Mouse (Mus musculus): Measurements from ENCODE around the gene Mylk. TPM values are rescaled to one million over a fixed set of nuclear protein-coding genes. Genes with fewer than 3 reads are reported as not detected.

The Mylk gene
- polyA plus RNA-seq, 1 experiment from 2014 or later = 3.9 TPM

GRCm38 (mm10) chr16:34904876-34905275 is 159.9 kb downstream of the Mylk start:
- Histone ChIP-seq H3K27ac (ENCODE audit: low read depth, low read length) (no peak overlapping the region), H3K9me3 (ENCODE audit: control insufficient read depth, low read length) (no peaks in the 10 kb centered on the region), H3K36me3 (ENCODE audit: control insufficient read depth, insufficient read depth, low read length) (no peaks in the 10 kb centered on the region), H3K4me2 (ENCODE audit: low read depth, low read length, severe bottlenecking) (no peak overlapping the region), H3K4me1 (replicated peaks; ENCODE audit: control insufficient read depth, insufficient read depth, low read length) (no peaks in the 10 kb centered on the region; the same call in 1 of the 2 replicates), H3K27me3 (ENCODE audit: control insufficient read depth, insufficient read depth, low read length) (no peaks in the 10 kb centered on the region), H3K9ac (ENCODE audit: low read length) (no peak overlapping the region), H3K4me3 (ENCODE audit: low read depth, low read length) (no peak overlapping the region)
- WGBS = 95% methylated on average over 4 of the region's 4 CpGs
- ATAC-seq (replicated peaks; ENCODE audit: low FRiP score) (no peak), DNase-seq (ENCODE audit: low spot score) (no peak)

DNA sequence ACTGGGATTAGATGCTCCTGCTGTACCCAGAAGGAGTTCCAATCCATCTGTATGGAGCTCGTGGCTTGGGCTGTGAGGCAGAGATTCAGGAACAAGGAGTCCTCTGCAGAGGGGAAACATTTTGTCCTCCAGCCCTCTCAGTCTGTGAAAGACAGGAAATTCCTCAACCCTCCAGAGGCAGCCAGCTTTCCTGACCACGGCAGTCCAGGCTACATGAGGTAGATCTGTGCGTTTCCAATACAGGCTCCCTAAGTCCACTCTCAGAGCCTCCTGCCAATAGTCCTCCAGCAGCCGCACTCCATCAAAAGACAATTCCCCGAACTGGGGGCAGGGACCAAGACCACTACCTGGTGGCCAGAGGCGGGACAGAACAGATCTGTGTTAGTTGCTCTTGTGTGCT is 164.4 kb downstream of the Mylk start:
- DNase-seq (ENCODE audit: low spot score) = no peak
- Histone ChIP-seq H3K4me3 (ENCODE audit: low read depth, low read length) (no peak overlapping the region), H3K36me3 (ENCODE audit: control insufficient read depth, insufficient read depth, low read length) (no peaks in the 10 kb centered on the region), H3K9me3 (ENCODE audit: control insufficient read depth, low read length) (no peaks in the 10 kb centered on the region), H3K9ac (ENCODE audit: low read length) (no peak overlapping the region), H3K27ac (ENCODE audit: low read depth, low read length) (no peak overlapping the region), H3K27me3 (ENCODE audit: control insufficient read depth, insufficient read depth, low read length) (no peaks in the 10 kb centered on the region), H3K4me1 (replicated peaks; ENCODE audit: control insufficient read depth, insufficient read depth, low read length) (no peaks in the 10 kb centered on the region), H3K4me2 (ENCODE audit: low read depth, low read length, severe bottlenecking) (no peak overlapping the region)
- no peak for ATAC-seq (replicated peaks; ENCODE audit: low FRiP score)
- 84% methylated on average over 6 of the region's 6 CpGs for WGBS

DNA sequence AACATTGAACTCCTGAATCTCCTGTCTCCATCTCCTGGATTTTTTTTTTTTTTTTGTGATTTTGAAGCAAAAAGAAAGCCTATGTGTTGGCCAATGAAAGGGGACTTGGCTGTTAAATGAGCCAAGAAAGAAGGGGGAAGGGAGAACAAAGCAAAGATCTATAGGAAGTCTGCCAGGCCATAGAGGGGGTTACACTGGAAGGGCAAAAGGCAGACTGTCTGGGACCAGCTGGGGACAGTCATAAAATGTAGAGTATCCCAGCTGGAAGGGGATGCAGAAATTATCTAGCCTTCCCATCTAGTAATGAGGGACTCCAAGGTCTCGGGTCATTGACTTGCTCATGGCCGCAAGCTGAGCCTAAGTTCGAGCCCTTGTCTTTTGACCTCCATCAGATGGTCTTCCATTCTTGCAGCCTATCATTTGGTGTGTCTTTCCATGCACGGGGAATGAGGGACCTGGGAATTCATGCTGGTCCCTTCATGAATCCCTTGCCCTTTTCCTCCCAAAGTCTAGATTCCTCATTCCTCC is 172.4 kb downstream of the Mylk start:
- H3K9me3 ChIP-seq (ENCODE audit: control insufficient read depth, low read length) = no peaks in the 10 kb centered on the region
- no peaks in the 10 kb centered on the region for H3K27me3 ChIP-seq (ENCODE audit: control insufficient read depth, insufficient read depth, low read length)
- no peaks in the 10 kb centered on the region for H3K36me3 ChIP-seq (ENCODE audit: control insufficient read depth, insufficient read depth, low read length)
- no peak overlapping the region for H3K4me2 ChIP-seq (ENCODE audit: low read depth, low read length, severe bottlenecking)
- H3K27ac ChIP-seq (ENCODE audit: low read depth, low read length) = no peak overlapping the region
- H3K4me1 ChIP-seq (replicated peaks; ENCODE audit: control insufficient read depth, insufficient read depth, low read length) = no peaks in the 10 kb centered on the region
- DNase-seq (ENCODE audit: low spot score) (no peak), ATAC-seq (replicated peaks; ENCODE audit: low FRiP score) (no peak)
- no peak overlapping the region for H3K9ac ChIP-seq (ENCODE audit: low read length)
- H3K4me3 ChIP-seq (ENCODE audit: low read depth, low read length) = no peak overlapping the region
- WGBS = 88% methylated on average over 4 of the region's 4 CpGs

GRCm38 (mm10) chr16:34920182-34920581 is 175.2 kb downstream of the Mylk start:
- ATAC-seq (replicated peaks; ENCODE audit: low FRiP score) (peak; percentile 44; the same call in 1 of the 2 replicates), DNase-seq (ENCODE audit: low spot score) (peak; percentile 74)
- no peak overlapping the region for H3K9ac ChIP-seq (ENCODE audit: low read length)
- no peaks in the 10 kb centered on the region for H3K27me3 ChIP-seq (ENCODE audit: control insufficient read depth, insufficient read depth, low read length)
- no peak overlapping the region for H3K27ac ChIP-seq (ENCODE audit: low read depth, low read length)
- WGBS = 16% methylated on average over 6 of the region's 6 CpGs
- no peak overlapping the region for H3K4me3 ChIP-seq (ENCODE audit: low read depth, low read length)
- H3K9me3 ChIP-seq (ENCODE audit: control insufficient read depth, low read length) = no peaks in the 10 kb centered on the region
- no peak overlapping the region for H3K4me2 ChIP-seq (ENCODE audit: low read depth, low read length, severe bottlenecking)
- H3K4me1 ChIP-seq (replicated peaks; ENCODE audit: control insufficient read depth, insufficient read depth, low read length) = no peaks in the 10 kb centered on the region
- H3K36me3 ChIP-seq (ENCODE audit: control insufficient read depth, insufficient read depth, low read length) = no peaks in the 10 kb centered on the region

DNA sequence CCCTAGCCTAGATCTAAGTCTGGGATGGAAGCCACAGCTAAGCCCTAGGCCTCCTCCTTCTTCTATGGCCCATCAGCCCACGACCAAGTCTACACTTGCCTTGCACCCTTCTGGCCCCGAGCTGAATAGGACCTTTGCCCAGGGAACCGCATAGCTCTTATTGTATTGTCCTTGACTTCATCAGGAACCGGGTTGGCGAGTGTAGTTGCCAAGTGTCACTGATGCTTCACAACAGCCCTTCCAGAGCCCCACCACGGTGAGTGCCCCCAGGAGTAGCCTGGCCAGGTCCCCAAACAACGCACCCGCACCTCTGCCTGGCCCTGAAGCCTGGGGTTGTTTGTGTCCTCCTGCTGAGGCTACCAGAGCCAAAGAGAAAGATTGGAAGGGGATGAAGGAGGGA is 175.9 kb downstream of the Mylk start:
- Histone ChIP-seq H3K27ac (ENCODE audit: low read depth, low read length) (no peak overlapping the region), H3K4me3 (ENCODE audit: low read depth, low read length) (no peak overlapping the region), H3K4me2 (ENCODE audit: low read depth, low read length, severe bottlenecking) (no peak overlapping the region), H3K36me3 (ENCODE audit: control insufficient read depth, insufficient read depth, low read length) (no peaks in the 10 kb centered on the region), H3K27me3 (ENCODE audit: control insufficient read depth, insufficient read depth, low read length) (no peaks in the 10 kb centered on the region), H3K9me3 (ENCODE audit: control insufficient read depth, low read length) (no peaks in the 10 kb centered on the region), H3K9ac (ENCODE audit: low read length) (no peak overlapping the region), H3K4me1 (replicated peaks; ENCODE audit: control insufficient read depth, insufficient read depth, low read length) (no peaks in the 10 kb centered on the region)
- no peak for DNase-seq (ENCODE audit: low spot score)
- 76% methylated on average over 8 of the region's 8 CpGs for WGBS
- ATAC-seq (replicated peaks; ENCODE audit: low FRiP score) = no peak

GRCm38 (mm10) chr16:34921319-34921718 is 176.3 kb downstream of the Mylk start:
- no peaks in the 10 kb centered on the region for H3K4me1 ChIP-seq (replicated peaks; ENCODE audit: control insufficient read depth, insufficient read depth, low read length)
- no peak overlapping the region for H3K4me3 ChIP-seq (ENCODE audit: low read depth, low read length)
- no peak overlapping the region for H3K9ac ChIP-seq (ENCODE audit: low read length)
- H3K4me2 ChIP-seq (ENCODE audit: low read depth, low read length, severe bottlenecking) = no peak overlapping the region
- 72% methylated on average over 10 of the region's 10 CpGs for WGBS
- no peaks in the 10 kb centered on the region for H3K9me3 ChIP-seq (ENCODE audit: control insufficient read depth, low read length)
- H3K36me3 ChIP-seq (ENCODE audit: control insufficient read depth, insufficient read depth, low read length) = no peaks in the 10 kb centered on the region
- ATAC-seq (replicated peaks; ENCODE audit: low FRiP score) (no peak), DNase-seq (ENCODE audit: low spot score) (no peak)
- H3K27me3 ChIP-seq (ENCODE audit: control insufficient read depth, insufficient read depth, low read length) = no peaks in the 10 kb centered on the region
- H3K27ac ChIP-seq (ENCODE audit: low read depth, low read length) = no peak overlapping the region

DNA sequence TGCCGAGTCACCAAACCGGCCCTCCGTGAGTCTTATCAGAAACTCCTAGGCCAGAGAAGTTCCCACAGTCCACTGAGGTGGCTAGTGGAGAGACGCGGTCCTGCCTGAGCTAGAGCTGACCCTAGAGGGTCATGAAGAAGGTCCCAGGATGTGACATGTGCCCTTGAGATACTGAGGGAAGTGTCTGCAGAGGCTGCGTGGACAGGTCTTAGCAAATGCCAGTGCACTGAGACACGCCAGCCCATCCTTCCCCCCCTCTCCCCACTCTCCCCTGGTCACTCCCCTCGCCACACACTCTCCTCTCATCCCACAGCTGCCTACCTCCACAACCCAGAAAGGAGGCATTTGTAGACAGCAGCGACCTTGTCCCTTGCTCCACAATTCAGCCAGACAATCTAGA is 178.6 kb downstream of the Mylk start:
- DNase-seq (ENCODE audit: low spot score) (no peak), ATAC-seq (replicated peaks; ENCODE audit: low FRiP score) (no peak)
- Histone ChIP-seq H3K4me2 (ENCODE audit: low read depth, low read length, severe bottlenecking) (no peak overlapping the region), H3K36me3 (ENCODE audit: control insufficient read depth, insufficient read depth, low read length) (no peaks in the 10 kb centered on the region), H3K9ac (ENCODE audit: low read length) (no peak overlapping the region), H3K4me3 (ENCODE audit: low read depth, low read length) (no peak overlapping the region), H3K9me3 (ENCODE audit: control insufficient read depth, low read length) (no peaks in the 10 kb centered on the region), H3K27me3 (ENCODE audit: control insufficient read depth, insufficient read depth, low read length) (no peaks in the 10 kb centered on the region), H3K27ac (ENCODE audit: low read depth, low read length) (no peak overlapping the region), H3K4me1 (replicated peaks; ENCODE audit: control insufficient read depth, insufficient read depth, low read length) (no peaks in the 10 kb centered on the region)
- WGBS = 85% methylated on average over 9 of the region's 9 CpGs

DNA sequence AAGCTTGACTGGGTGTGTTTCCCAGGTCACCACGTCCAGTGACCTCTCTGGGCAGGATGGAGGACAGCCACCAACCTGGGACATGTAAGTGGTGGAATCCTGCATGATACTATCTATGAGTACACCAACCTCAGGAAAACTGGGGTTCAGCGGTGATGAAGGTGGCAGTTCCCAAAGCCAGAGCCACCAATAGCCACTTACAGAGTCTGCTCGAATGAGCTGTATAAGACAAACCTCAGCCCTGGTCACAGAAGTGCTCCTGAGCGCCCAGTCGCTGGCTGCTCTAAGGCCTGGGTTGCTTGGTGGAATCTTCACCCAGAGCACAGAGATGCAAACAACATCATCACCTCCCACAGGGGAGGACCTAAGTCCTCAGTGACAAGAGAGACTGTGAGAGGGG is 179.3 kb downstream of the Mylk start:
- Histone ChIP-seq H3K4me3 (ENCODE audit: low read depth, low read length) (no peak overlapping the region), H3K36me3 (ENCODE audit: control insufficient read depth, insufficient read depth, low read length) (no peaks in the 10 kb centered on the region), H3K9me3 (ENCODE audit: control insufficient read depth, low read length) (no peaks in the 10 kb centered on the region), H3K4me1 (replicated peaks; ENCODE audit: control insufficient read depth, insufficient read depth, low read length) (no peaks in the 10 kb centered on the region), H3K4me2 (ENCODE audit: low read depth, low read length, severe bottlenecking) (no peak overlapping the region), H3K9ac (ENCODE audit: low read length) (no peak overlapping the region), H3K27ac (ENCODE audit: low read depth, low read length) (no peak overlapping the region), H3K27me3 (ENCODE audit: control insufficient read depth, insufficient read depth, low read length) (no peaks in the 10 kb centered on the region)
- WGBS = 75% methylated on average over 5 of the region's 5 CpGs
- DNase-seq (ENCODE audit: low spot score) = no peak
- ATAC-seq (replicated peaks; ENCODE audit: low FRiP score) = no peak

GRCm38 (mm10) chr16:34924937-34925618 is 180.1 kb downstream of the Mylk start:
- no peaks in the 10 kb centered on the region for H3K9me3 ChIP-seq (ENCODE audit: control insufficient read depth, low read length)
- no peaks in the 10 kb centered on the region for H3K27me3 ChIP-seq (ENCODE audit: control insufficient read depth, insufficient read depth, low read length)
- no peak overlapping the region for H3K27ac ChIP-seq (ENCODE audit: low read depth, low read length)
- no peak overlapping the region for H3K4me2 ChIP-seq (ENCODE audit: low read depth, low read length, severe bottlenecking)
- H3K4me1 ChIP-seq (replicated peaks; ENCODE audit: control insufficient read depth, insufficient read depth, low read length) = no peaks in the 10 kb centered on the region
- DNase-seq (ENCODE audit: low spot score) (no peak), ATAC-seq (replicated peaks; ENCODE audit: low FRiP score) (no peak)
- no peak overlapping the region for H3K9ac ChIP-seq (ENCODE audit: low read length)
- WGBS = 74% methylated on average over 6 of the region's 6 CpGs
- no peak overlapping the region for H3K4me3 ChIP-seq (ENCODE audit: low read depth, low read length)
- H3K36me3 ChIP-seq (ENCODE audit: control insufficient read depth, insufficient read depth, low read length) = no peaks in the 10 kb centered on the region
